Mouse (Mus musculus): ENCODE data around the gene Cphx3.
"Not testable (repeated sequence)": the region's sequence is repeated elsewhere in the genome, so short reads cannot be mapped to it uniquely, and the experiment has no call there.

- not testable (repeated sequence) for TF ChIP-seq CTCF, EP300 (IDR thresholded peaks at IDR 0.05; ENCODE audit: low read depth)
Observed at GRCm38 (mm10) chr14:26206197-26206925, 124.3 kb downstream of the Cphx3 start.
